Mouse (Mus musculus): ENCODE results near the gene Hoxb5. TPM values are rescaled to one million over a fixed set of nuclear protein-coding genes. Genes with fewer than 3 reads are reported as not detected.

Gene Hoxb5
- total and polyA plus RNA-seq, 2 experiments from 2014 or later = 1.5 TPM; not detected in 1

- Histone ChIP-seq H3K9ac (replicated peaks; ENCODE audit: low read length, poor library complexity, severe bottlenecking) (no peak overlapping the region), H3K4me1 (ENCODE audit: insufficient read depth, low read length) (no peaks in the 10 kb centered on the region), H3K27ac (ENCODE audit: low read depth, low read length) (no peak overlapping the region), H3K27me3 (ENCODE audit: insufficient read depth, low read length) (peaks cover 95% of the 10 kb centered on the region), H3K9me3 (ENCODE audit: low read length) (no peaks in the 10 kb centered on the region), H3K4me3 (ENCODE audit: low read depth, low read length) (no peak overlapping the region), H3K36me3 (ENCODE audit: insufficient read depth, low read length) (no peaks in the 10 kb centered on the region), H3K4me2 (ENCODE audit: low read depth, low read length, poor library complexity, severe bottlenecking) (no peak overlapping the region)
- DNase-seq (ENCODE audit: low spot score) (no peak), ATAC-seq (ENCODE audit: low FRiP score) (no peak)
- under 1% methylated on average over 33 of the region's 33 CpGs for WGBS
- TF ChIP-seq CTCF (IDR thresholded peaks at IDR 0.05) = no peak
Observed at GRCm38 (mm10) chr11:96263636-96264389, 39.3 kb upstream of the Hoxb5 start.

GRCm38 (mm10) chr11:96264390-96265020 is 38.6 kb upstream of the Hoxb5 start:
- H3K27ac ChIP-seq (ENCODE audit: low read depth, low read length) = no peak overlapping the region
- ATAC-seq (ENCODE audit: low FRiP score) (no peak), DNase-seq (ENCODE audit: low spot score) (no peak)
- no peak for TF ChIP-seq CTCF (IDR thresholded peaks at IDR 0.05)
- H3K27me3 ChIP-seq (ENCODE audit: insufficient read depth, low read length) = peaks cover 94% of the 10 kb centered on the region
- H3K4me2 ChIP-seq (ENCODE audit: low read depth, low read length, poor library complexity, severe bottlenecking) = no peak overlapping the region
- no peaks in the 10 kb centered on the region for H3K4me1 ChIP-seq (ENCODE audit: insufficient read depth, low read length)
- no peak overlapping the region for H3K4me3 ChIP-seq (ENCODE audit: low read depth, low read length)
- H3K9me3 ChIP-seq (ENCODE audit: low read length) = no peaks in the 10 kb centered on the region
- no peak overlapping the region for H3K9ac ChIP-seq (replicated peaks; ENCODE audit: low read length, poor library complexity, severe bottlenecking)
- H3K36me3 ChIP-seq (ENCODE audit: insufficient read depth, low read length) = no peaks in the 10 kb centered on the region
- 3% methylated on average over 8 of the region's 8 CpGs for WGBS

- Histone ChIP-seq H3K9ac (replicated peaks; ENCODE audit: low read length, poor library complexity, severe bottlenecking) (no peak overlapping the region), H3K27me3 (ENCODE audit: insufficient read depth, low read length) (peaks cover 94% of the 10 kb centered on the region), H3K4me3 (ENCODE audit: low read depth, low read length) (no peak overlapping the region), H3K36me3 (ENCODE audit: insufficient read depth, low read length) (no peaks in the 10 kb centered on the region), H3K9me3 (ENCODE audit: low read length) (no peaks in the 10 kb centered on the region), H3K4me2 (ENCODE audit: low read depth, low read length, poor library complexity, severe bottlenecking) (no peak overlapping the region), H3K27ac (ENCODE audit: low read depth, low read length) (no peak overlapping the region), H3K4me1 (ENCODE audit: insufficient read depth, low read length) (no peaks in the 10 kb centered on the region)
- ATAC-seq (ENCODE audit: low FRiP score) = no peak
- DNase-seq (ENCODE audit: low spot score) = no peak
- 3% methylated on average over 7 of the region's 7 CpGs for WGBS
- no peak for TF ChIP-seq CTCF (IDR thresholded peaks at IDR 0.05)
Observed at GRCm38 (mm10) chr11:96265954-96266353, 37.2 kb upstream of the Hoxb5 start.

GRCm38 (mm10) chr11:96267021-96267920 is 35.9 kb upstream of the Hoxb5 start:
- no peaks in the 10 kb centered on the region for H3K4me1 ChIP-seq (ENCODE audit: insufficient read depth, low read length)
- no peak overlapping the region for H3K4me3 ChIP-seq (ENCODE audit: low read depth, low read length)
- H3K4me2 ChIP-seq (ENCODE audit: low read depth, low read length, poor library complexity, severe bottlenecking) = no peak overlapping the region
- no peak overlapping the region for H3K27ac ChIP-seq (ENCODE audit: low read depth, low read length)
- peaks cover 94% of the 10 kb centered on the region for H3K27me3 ChIP-seq (ENCODE audit: insufficient read depth, low read length)
- DNase-seq (ENCODE audit: low spot score) (no peak), ATAC-seq (ENCODE audit: low FRiP score) (no peak)
- 10% methylated on average over 7 of the region's 7 CpGs for WGBS
- H3K36me3 ChIP-seq (ENCODE audit: insufficient read depth, low read length) = no peaks in the 10 kb centered on the region
- no peaks in the 10 kb centered on the region for H3K9me3 ChIP-seq (ENCODE audit: low read length)
- H3K9ac ChIP-seq (replicated peaks; ENCODE audit: low read length, poor library complexity, severe bottlenecking) = no peak overlapping the region
- TF ChIP-seq CTCF (IDR thresholded peaks at IDR 0.05) = no peak

- 3% methylated on average over 1 of the region's 1 CpGs for WGBS
- no peak for TF ChIP-seq CTCF (IDR thresholded peaks at IDR 0.05)
Observed at GRCm38 (mm10) chr11:96268031-96268745, 34.9 kb upstream of the Hoxb5 start.

More at GRCm38 (mm10) chr11:96268031-96268745, 34.9 kb upstream of the Hoxb5 start:
- H3K27me3 ChIP-seq (ENCODE audit: insufficient read depth, low read length) = peaks cover 94% of the 10 kb centered on the region
- no peak overlapping the region for H3K9ac ChIP-seq (replicated peaks; ENCODE audit: low read length, poor library complexity, severe bottlenecking)
- H3K4me1 ChIP-seq (ENCODE audit: insufficient read depth, low read length) = no peaks in the 10 kb centered on the region
- no peaks in the 10 kb centered on the region for H3K9me3 ChIP-seq (ENCODE audit: low read length)
- H3K36me3 ChIP-seq (ENCODE audit: insufficient read depth, low read length) = no peaks in the 10 kb centered on the region
- DNase-seq (ENCODE audit: low spot score) (no peak), ATAC-seq (ENCODE audit: low FRiP score) (no peak)
- H3K4me2 ChIP-seq (ENCODE audit: low read depth, low read length, poor library complexity, severe bottlenecking) = no peak overlapping the region
- no peak overlapping the region for H3K4me3 ChIP-seq (ENCODE audit: low read depth, low read length)
- H3K27ac ChIP-seq (ENCODE audit: low read depth, low read length) = no peak overlapping the region
